Mouse (Mus musculus): Measurements from ENCODE around the gene Klk1b24. TPM values are rescaled to one million over a fixed set of nuclear protein-coding genes. Genes with fewer than 3 reads are reported as not detected.

Gene Klk1b24
- 10.9 TPM for polyA plus RNA-seq (2014; fragmentation: Illumina TruSeq; extraction: RNeasy Lipid Tissue Mini Kit (QIAGEN cat#74804); ENCODE audit: low read depth, low replicate concordance)

DNA sequence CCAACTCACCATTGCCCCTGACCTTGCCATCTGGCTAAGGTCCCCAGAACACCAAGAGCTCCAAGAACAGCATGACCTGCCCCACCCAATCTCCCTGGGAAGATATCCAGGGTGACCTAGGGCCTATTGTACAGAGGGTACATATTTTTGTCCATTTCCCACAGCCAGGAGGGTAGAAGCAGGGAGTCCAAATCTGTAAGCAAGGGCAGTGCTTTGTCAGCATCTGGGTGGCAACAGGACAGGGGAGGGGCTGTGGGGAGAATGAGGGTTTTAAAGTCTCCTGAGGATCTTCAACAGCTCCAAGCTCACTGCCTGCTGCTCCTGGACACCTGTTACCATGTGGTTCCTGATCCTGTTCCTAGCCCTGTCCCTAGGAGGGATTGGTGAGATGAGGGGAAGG, at the start of gene Klk1b24:
TSS of gene Klk1b24 (plus strand) at position 301 of the 400 bp plus-strand sequence.

DNA sequence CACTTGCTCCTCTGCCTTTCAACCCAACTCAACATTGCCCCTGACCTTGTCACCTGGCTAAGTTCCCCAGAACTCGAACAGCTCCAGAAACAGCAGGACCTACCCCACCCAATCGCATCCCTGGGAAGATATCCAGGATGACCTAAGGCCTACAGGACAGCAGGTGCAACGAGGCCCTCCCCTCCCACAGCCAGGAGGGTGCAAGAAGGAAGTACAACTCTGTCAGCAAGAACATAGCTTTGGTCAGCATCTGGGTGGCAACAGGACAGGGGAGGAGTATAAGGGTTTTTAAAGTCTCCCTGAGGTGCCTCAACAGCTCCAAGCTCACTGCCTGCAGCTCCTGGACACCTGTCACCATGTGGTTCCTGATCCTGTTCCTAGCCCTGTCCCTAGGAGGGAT, 9.9 kb downstream of the Klk1b24 start, which contains the start of gene Klk1b3:
TSS of gene Klk1b3 (plus strand) at position 301 of the 400 bp plus-strand sequence.

DNA sequence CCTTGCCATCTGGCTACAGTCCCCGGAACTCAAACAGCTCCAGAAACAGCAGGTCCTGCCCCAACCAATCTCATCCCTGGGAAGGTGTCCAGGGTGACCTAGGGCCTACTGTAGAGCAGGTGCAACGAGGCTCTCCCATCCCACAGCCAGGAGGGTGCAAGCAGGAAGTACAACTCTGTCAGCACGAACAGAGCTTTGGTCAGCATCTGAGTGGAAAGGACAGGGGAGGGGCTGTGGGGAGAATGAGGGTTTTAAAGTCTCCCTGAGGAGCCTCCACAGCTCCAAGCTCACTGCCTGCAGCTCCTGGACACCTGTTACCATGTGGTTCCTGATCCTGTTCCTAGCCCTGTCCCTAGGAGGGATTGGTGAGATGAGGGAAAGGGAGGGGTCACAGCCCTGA, 19.1 kb downstream of the Klk1b24 start, which contains the start of gene Klk1b4:
TSS of gene Klk1b4 (plus strand) at position 301 of the 400 bp plus-strand sequence.

DNA sequence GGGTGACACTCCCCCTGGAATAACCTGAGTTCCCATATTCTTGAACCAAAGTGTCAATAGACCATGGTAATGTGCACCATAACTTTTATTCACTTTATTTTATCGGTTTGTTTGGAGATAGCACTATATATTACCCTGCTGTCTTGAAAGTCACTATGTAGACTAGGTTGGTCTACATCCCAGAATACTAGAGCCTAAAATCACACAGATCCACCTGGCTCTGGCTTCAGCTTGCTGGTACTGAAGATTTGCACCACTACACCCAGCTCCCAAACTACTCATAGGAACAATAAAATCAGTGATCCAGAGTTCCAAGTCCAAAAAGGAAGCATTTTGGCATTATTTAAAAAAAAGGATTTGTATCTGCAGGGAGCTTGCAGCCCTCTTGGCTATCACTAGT, 27.6 kb downstream of the Klk1b24 start, which contains the start of gene Klk1b5:
TSS of gene Klk1b5 (plus strand) at position 301 of the 400 bp plus-strand sequence.

DNA sequence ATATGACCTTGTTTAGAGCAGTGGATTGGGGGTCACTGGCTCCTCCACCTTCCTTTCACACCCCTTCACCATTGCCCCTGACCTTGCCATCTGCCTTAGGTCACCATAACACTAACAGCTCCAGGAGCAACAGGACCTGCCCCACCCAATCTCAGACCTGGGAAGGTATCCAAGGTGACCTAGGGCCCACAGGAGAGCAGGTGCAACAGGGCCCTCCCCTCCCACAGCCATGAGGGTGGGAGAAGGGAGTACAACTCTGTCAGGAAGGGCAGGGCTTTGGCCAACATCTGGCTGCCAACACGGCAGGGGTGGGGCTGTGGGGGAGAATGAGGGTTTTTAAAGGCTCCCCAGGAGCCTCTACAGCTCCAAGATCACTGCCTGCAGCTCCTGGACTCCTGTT, 37.0 kb downstream of the Klk1b24 start, which contains the start of gene Klk1:
TSS of gene Klk1 (plus strand) at position 285 of the 400 bp plus-strand sequence.

DNA sequence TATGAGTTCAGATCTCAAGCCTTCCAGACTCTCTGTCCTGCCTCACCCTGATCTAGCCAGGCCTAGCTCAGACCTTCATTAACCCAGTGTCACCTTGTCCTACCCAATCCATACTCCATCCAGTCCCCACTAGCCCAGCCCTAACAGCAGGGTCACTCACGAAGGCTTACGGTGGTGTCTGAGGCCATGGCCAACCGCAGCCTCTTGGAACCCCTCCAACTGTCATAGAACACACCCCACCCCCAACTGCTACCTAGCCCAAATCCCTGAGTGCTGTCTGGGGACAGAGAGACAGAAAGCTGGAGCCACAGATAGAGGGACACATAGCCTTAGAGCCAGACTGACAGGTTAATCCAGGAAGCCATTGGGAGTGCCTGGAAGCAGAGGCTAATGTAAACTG, 47.9 kb downstream of the Klk1b24 start, which contains the start of gene Gm36864:
TSS of gene Gm36864 (plus strand) at position 269 of the 400 bp plus-strand sequence.

Other genes with a start within 250 kb of the Klk1b24 start
- gene Klk1b8, start 237.6 kb upstream of the Klk1b24 start, polyA plus RNA-seq (2014; fragmentation: Illumina TruSeq; extraction: RNeasy Lipid Tissue Mini Kit (QIAGEN cat#74804); ENCODE audit: low read depth, low replicate concordance): 120 TPM
- gene Klk1b1, start 221.5 kb upstream of the Klk1b24 start, polyA plus RNA-seq (2014; fragmentation: Illumina TruSeq; extraction: RNeasy Lipid Tissue Mini Kit (QIAGEN cat#74804); ENCODE audit: low read depth, low replicate concordance): not detected
- gene Klk1b9, start 212.2 kb upstream of the Klk1b24 start, polyA plus RNA-seq (2014; fragmentation: Illumina TruSeq; extraction: RNeasy Lipid Tissue Mini Kit (QIAGEN cat#74804); ENCODE audit: low read depth, low replicate concordance): 11.7 TPM
- gene Klk1b11, start 192.4 kb upstream of the Klk1b24 start, polyA plus RNA-seq (2014; fragmentation: Illumina TruSeq; extraction: RNeasy Lipid Tissue Mini Kit (QIAGEN cat#74804); ENCODE audit: low read depth, low replicate concordance): not detected
- 6.9 TPM for gene Klk1b26, start 176.1 kb upstream of the Klk1b24 start, polyA plus RNA-seq (2014; fragmentation: Illumina TruSeq; extraction: RNeasy Lipid Tissue Mini Kit (QIAGEN cat#74804); ENCODE audit: low read depth, low replicate concordance)
- gene Klk1b27, start 135.9 kb upstream of the Klk1b24 start, polyA plus RNA-seq (2014; fragmentation: Illumina TruSeq; extraction: RNeasy Lipid Tissue Mini Kit (QIAGEN cat#74804); ENCODE audit: low read depth, low replicate concordance): 7.8 TPM
- gene Klk1b21, start 85.9 kb upstream of the Klk1b24 start, polyA plus RNA-seq (2014; fragmentation: Illumina TruSeq; extraction: RNeasy Lipid Tissue Mini Kit (QIAGEN cat#74804); ENCODE audit: low read depth, low replicate concordance): 28.5 TPM
- 6.4 TPM for gene Klk1b22, start 75.6 kb upstream of the Klk1b24 start, polyA plus RNA-seq (2014; fragmentation: Illumina TruSeq; extraction: RNeasy Lipid Tissue Mini Kit (QIAGEN cat#74804); ENCODE audit: low read depth, low replicate concordance)
- 0.99 TPM for gene Klk1b16, start 51.5 kb upstream of the Klk1b24 start, polyA plus RNA-seq (2014; fragmentation: Illumina TruSeq; extraction: RNeasy Lipid Tissue Mini Kit (QIAGEN cat#74804); ENCODE audit: low read depth, low replicate concordance)
- 2.6 TPM for gene Klk1b3, start 10.0 kb downstream of the Klk1b24 start, polyA plus RNA-seq (2014; fragmentation: Illumina TruSeq; extraction: RNeasy Lipid Tissue Mini Kit (QIAGEN cat#74804); ENCODE audit: low read depth, low replicate concordance)
- not detected for gene Klk1b4, start 19.2 kb downstream of the Klk1b24 start, polyA plus RNA-seq (2014; fragmentation: Illumina TruSeq; extraction: RNeasy Lipid Tissue Mini Kit (QIAGEN cat#74804); ENCODE audit: low read depth, low replicate concordance)
- gene Klk1b5, start 27.7 kb downstream of the Klk1b24 start, polyA plus RNA-seq (2014; fragmentation: Illumina TruSeq; extraction: RNeasy Lipid Tissue Mini Kit (QIAGEN cat#74804); ENCODE audit: low read depth, low replicate concordance): 0.64 TPM
- gene Klk1, start 37.1 kb downstream of the Klk1b24 start, polyA plus RNA-seq (2014; fragmentation: Illumina TruSeq; extraction: RNeasy Lipid Tissue Mini Kit (QIAGEN cat#74804); ENCODE audit: low read depth, low replicate concordance): 1.4 TPM
- 76.3 TPM for gene Gm36864, start 47.9 kb downstream of the Klk1b24 start, polyA plus RNA-seq (2014; fragmentation: Illumina TruSeq; extraction: RNeasy Lipid Tissue Mini Kit (QIAGEN cat#74804); ENCODE audit: low read depth, low replicate concordance)
- gene 1700028J19Rik, start 58.5 kb downstream of the Klk1b24 start, polyA plus RNA-seq (2014; fragmentation: Illumina TruSeq; extraction: RNeasy Lipid Tissue Mini Kit (QIAGEN cat#74804); ENCODE audit: low read depth, low replicate concordance): 52.1 TPM
- gene 2410002F23Rik, start 58.5 kb downstream of the Klk1b24 start, polyA plus RNA-seq (2014; fragmentation: Illumina TruSeq; extraction: RNeasy Lipid Tissue Mini Kit (QIAGEN cat#74804); ENCODE audit: low read depth, low replicate concordance): 32.7 TPM
- gene Acp4, start 69.1 kb downstream of the Klk1b24 start, polyA plus RNA-seq (2014; fragmentation: Illumina TruSeq; extraction: RNeasy Lipid Tissue Mini Kit (QIAGEN cat#74804); ENCODE audit: low read depth, low replicate concordance): not detected
- gene Gm15517, start 73.2 kb downstream of the Klk1b24 start, polyA plus RNA-seq (2014; fragmentation: Illumina TruSeq; extraction: RNeasy Lipid Tissue Mini Kit (QIAGEN cat#74804); ENCODE audit: low read depth, low replicate concordance): 13.7 TPM
- 0.48 TPM for gene Clec11a, start 118.7 kb downstream of the Klk1b24 start, polyA plus RNA-seq (2014; fragmentation: Illumina TruSeq; extraction: RNeasy Lipid Tissue Mini Kit (QIAGEN cat#74804); ENCODE audit: low read depth, low replicate concordance)
- 0.31 TPM for gene Shank1, start 122.0 kb downstream of the Klk1b24 start, polyA plus RNA-seq (2014; fragmentation: Illumina TruSeq; extraction: RNeasy Lipid Tissue Mini Kit (QIAGEN cat#74804); ENCODE audit: low read depth, low replicate concordance)
- gene Syt3, start 195.9 kb downstream of the Klk1b24 start, polyA plus RNA-seq (2014; fragmentation: Illumina TruSeq; extraction: RNeasy Lipid Tissue Mini Kit (QIAGEN cat#74804); ENCODE audit: low read depth, low replicate concordance): 0.07 TPM
- gene 1700008O03Rik, start 197.6 kb downstream of the Klk1b24 start, polyA plus RNA-seq (2014; fragmentation: Illumina TruSeq; extraction: RNeasy Lipid Tissue Mini Kit (QIAGEN cat#74804); ENCODE audit: low read depth, low replicate concordance): 1.1 TPM
- not detected for gene Lrrc4b, start 240.8 kb downstream of the Klk1b24 start, polyA plus RNA-seq (2014; fragmentation: Illumina TruSeq; extraction: RNeasy Lipid Tissue Mini Kit (QIAGEN cat#74804); ENCODE audit: low read depth, low replicate concordance)